Mouse (Mus musculus) embryo, embryonic 11 days (tissue): ENCODE measurements at regions not wholly inside any gene's neighbourhood (a gene's known extent, or its start where the extent isn't known, plus 50 kb on each side); places are given as distances from the start of the nearest gene placed in this dataset.

Source experiments
- DNase-seq: peaks from one replicate; pipeline ENCODE4 v3.0.0-alpha.2; 2015

GRCm38 (mm10) chr15:84616880-84617279 is 52.5 kb upstream of the Prr5 start:
- DNase-seq: peak; percentile 81

- peak; percentile 84 for DNase-seq
These were observed 55.6 kb upstream of the Prr5 start for GRCm38 (mm10) chr15:84613536-84614527.

GRCm38 (mm10) chr15:84612961-84613360 is 55.3 kb upstream of the Rtl6 start:
- DNase-seq: no peak

- DNase-seq: no peak
These were observed 52.3 kb upstream of the Rtl6 start for GRCm38 (mm10) chr15:84609825-84610442.

GRCm38 (mm10) chr15:84609063-84609462 is 51.4 kb upstream of the Rtl6 start:
- DNase-seq: no peak
